Mouse (Mus musculus): ENCODE data around the gene Zfp398.
A peak's percentile ranks its signal among the peaks of the same experiment; 100 is the strongest.

The Zfp398 gene

DNA sequence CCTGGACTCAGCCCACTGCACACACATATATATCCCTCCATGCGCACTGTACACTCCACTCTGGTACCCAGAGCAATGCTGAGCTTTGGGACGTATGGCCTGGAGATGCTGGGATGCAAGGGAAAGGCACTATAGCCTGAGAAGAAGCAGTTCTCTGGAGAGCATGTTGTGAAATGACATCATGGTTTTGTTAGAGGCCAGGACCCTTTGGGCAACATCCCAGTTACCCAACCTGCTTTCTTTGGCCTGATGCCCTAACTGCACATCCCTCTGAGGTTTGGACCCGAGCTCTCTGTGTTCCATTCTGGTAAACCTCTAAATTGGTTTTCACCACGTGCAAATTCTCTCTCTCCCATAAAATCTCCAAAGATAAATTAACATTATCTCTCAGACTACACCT is 68.1 kb downstream of the Zfp398 start:
- DNase-seq (ENCODE audit: low spot score in 2 of 2): no peak

DNA sequence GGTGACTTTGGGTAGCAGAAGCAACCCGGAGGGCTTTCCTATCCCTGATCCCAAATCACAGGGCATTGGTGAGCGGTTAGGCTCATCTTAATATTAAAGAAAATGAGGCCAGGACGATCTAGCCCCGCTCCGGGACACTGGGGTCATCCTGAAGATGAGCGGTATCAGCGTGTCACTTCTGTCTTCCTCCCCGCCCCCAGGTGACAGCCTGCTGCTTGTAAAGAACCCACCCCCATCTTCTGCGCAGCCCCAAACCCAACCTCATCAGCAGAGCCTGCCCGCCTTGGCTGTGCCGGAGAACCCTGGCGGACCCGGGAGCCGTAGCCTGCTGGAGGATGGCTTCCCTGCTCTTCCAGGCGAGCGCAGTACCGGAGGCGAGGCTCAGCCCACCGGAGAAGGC is 68.9 kb downstream of the Zfp398 start:
- no peak for DNase-seq (ENCODE audit: low spot score in 2 of 2)

DNA sequence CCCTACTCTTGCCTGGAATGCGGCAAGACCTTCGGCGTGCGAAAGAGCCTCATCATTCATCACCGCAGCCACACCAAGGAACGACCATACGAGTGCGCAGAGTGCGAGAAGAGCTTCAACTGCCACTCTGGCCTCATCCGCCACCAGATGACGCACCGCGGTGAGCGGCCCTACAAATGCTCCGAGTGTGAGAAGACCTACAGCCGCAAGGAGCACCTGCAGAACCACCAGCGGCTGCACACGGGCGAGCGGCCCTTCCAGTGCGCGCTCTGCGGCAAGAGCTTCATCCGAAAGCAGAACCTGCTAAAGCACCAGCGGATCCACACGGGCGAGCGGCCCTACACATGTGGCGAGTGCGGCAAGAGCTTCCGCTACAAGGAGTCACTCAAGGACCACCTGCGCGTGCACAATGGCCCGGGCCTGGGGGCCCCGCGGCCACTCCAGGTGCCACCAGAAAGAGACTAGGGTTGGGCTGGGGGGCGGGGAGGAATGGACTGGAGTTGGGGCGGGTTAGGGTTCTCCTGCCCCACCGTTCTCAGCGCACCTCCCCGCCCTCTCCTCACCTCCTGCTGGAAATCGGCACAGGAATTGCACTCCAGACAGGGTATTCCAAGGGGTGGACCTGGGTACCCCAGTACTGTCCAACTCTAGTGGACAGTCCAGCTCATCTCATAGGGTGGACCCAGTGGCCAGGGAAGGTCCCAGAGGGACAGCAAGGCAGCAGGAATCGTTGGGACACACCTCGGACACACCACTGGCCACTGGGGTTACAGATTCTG is 69.6 kb downstream of the Zfp398 start:
- DNase-seq (ENCODE audit: low spot score in 2 of 2): no peak

DNA sequence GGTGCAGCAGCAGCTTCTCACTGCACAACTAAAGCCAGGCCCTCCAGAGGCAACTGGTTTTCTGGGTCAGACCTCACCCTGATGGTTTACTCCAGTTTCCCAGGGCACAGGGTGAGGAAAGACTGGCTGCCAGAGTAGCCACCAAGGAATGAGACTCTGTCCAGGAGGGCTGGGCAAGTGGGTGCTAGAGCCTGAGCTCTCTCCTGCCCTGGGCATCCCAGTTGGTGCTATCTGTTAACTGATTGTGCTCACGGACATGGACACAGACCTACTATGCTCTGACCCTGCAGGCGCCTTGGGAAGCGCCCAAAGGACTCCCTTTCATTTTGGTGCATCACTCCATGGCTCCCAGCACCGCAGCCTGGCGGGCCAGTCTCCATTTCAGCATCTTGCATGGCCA is 70.9 kb downstream of the Zfp398 start:
- no peak for DNase-seq (ENCODE audit: low spot score in 2 of 2)

DNA sequence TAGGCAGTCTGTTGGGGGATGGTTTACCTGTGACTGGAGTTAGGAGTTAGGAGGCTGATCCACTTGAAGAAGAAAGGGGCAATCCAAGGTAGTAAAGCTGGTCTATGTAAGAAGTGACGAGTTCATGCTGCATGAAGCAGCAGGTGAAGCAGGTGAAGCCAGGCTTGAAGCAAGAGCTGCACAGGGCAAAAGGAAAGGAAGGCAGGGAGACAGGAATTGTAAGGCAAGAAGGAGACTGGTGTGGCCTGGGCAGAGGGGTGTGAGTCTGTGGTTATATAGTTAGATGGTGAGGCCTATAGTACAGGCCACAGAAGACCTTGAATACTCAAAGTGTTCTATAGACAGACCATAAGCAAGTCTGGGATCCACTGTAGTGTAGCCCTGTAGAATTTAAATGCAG is 73.5 kb downstream of the Zfp398 start:
- no peak for DNase-seq (ENCODE audit: low spot score in 2 of 2)

DNA sequence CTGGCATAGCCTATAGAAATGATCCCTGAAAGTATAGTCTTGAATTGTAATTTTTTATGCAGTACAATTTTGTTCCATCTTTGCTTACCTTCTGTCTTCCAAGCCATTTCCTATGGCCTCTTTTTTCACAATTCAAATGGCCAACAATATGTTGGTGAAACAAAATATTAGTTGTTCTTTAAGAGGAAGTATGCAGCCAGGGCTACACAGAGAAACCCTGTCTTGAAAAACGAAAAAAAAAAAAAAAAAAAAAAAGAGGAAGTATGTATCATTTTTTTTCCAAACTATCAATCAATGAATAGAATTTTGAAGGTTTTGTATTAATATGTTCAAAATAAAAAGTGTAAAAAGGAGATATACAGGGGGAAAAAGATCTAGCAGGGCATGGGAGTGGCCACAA is 76.2 kb downstream of the Zfp398 start:
- DNase-seq (ENCODE audit: low spot score in 2 of 2): no peak

DNA sequence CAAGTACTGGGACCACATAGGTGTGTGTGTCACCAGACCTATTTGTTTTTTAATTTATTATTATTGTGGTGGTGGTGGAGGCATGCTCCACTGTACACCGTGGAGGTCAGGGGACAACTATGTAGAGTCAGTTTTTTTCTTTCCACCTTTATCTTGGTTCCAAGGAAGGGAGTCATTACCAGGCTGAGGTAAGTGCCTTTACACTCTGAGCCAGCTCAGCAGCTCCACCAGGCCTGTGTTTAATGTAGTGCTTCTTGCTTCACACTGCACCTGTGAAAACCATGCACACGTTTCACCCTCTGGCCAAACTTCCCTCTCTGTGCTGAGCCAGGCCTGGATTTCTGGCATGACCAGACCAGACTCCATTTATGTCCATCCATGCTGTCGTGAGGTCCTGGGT is 77.5 kb downstream of the Zfp398 start:
- DNase-seq (ENCODE audit: low spot score in 2 of 2): no peak

DNA sequence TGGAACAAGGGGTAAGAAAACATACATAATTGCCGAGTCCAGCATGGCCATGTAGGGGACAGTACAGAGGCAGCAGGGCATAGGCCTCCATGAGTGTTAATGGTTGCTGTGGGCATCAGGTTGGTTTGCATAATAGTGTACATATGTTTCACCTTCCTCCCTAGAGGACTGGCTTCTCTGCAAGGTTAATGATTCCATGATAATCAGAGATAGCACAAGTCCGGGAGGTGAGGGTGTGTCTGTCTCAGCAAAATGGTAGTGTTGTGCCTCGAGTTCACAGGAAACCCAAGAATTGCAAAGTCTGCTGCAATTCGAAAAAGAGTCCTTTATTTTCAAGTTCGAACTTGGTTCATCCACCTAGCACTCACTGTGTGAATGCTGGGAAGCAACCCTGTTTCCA is 81.6 kb downstream of the Zfp398 start:
- DNase-seq (ENCODE audit: low spot score in 2 of 2): no peak

DNA sequence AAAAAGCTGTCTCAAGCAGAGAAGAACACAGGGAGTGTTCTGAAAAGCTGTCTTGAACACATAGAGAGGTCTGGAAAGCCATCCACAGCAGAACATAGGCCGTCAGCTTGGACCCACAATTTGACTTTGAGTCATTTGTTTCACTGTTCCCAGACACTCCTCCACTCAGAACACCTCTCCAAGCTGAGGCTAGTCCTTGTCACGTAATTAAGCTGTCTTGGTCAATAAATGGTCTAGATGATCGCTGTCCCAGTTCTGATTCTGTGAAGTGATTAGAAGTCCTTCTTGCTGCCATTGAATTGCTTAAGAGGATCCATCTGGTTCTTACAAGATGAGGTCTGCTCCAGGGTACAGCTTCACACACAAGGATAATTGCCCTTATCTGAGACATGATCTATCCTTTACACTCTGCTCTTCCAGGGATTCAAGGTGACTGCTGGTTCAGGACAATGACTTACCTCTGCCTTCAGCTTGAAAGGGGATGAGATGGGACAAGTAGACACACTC is 83.4 kb downstream of the Zfp398 start:
- DNase-seq (ENCODE audit: low spot score in 2 of 2): no peak

DNA sequence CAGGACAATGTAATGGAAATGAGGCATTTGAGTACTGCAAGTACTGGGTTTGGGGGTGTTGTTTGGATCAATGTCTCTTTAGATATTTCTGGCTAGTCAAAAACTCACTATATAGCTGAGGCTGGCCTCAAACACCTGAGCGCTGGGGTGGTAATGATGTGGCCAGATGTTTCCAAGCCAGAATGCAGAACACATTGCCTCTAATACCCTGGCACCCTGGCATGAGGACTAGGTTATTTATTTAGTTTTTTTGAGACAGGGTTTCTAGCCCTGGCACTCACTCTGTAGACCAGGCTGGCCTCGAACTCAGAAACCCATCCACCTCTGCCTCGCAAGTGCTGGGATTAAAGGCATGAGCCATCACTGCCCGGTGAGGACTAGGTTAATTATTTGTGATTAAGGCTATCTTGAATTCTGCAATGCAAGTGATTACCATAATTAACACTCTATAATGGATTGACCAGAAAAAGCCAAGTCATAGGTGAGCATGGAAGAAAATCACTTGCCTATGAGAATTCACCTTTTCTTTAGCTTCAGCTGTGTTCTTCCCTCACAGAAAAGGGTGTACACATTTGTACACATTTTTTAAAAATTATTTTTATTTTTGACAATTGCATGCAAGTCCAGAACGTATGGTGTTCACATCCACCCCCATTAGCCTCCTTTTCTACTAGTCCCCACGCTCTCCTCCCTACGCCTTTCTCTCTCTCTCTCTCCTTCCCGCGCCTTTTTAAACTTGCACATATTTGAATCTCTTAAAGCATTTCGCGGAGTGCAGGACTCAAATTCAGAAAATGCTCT is 84.4 kb downstream of the Zfp398 start:
- no peak for DNase-seq (ENCODE audit: low spot score in 2 of 2)

DNA sequence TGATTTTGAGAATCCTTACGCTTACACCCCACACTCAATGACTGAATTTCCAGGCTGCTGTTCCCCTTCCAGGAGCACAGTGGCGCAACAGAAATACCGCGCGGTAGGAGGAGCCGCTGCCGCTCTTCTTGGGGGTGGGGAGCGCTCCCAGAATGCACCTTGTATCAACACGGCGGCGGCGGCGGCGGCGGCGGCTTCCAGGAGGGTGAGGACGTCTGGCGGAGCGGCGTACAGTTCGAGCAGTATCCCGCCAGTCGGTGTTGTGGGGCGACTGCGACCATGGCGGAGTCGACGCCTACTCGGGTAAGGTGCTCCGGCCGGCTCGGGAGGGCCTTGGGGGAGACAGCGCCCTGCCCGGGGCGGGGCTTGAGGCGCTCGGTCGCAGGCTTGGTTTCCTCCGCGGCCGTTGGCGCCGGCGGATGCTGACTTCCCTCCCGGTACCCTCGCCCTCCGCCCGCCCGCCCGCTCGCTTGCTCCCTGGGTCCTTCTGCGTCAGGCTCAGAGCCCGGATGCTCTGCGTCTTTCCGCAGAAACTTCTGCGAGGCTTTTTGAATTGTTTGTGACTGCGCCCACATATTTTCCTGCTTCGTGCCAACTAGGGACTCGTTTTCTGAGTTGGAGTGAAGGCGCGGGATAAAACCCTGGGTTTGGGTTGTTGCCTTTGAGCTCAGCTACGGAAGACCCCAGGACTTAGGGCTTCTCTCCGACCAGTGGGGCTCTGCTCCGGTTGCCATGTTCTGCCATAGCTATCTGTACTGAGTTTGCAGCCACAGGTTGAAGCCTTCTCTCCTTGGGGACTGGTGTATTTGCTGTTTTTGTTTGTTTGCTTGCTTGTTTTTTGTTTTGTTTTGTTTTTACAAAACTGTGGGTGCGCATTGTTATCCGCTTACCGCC is 85.2 kb downstream of the Zfp398 start, which contains the start of gene Zfp212:
Gene Zfp212, plus strand, starts transcription at position 30 of the 894 bp plus-strand sequence.
- peak; percentile 94 for DNase-seq (ENCODE audit: low spot score in 2 of 2)

Data from right cerebral cortex, postnatal 10 days (tissue).